Mouse (Mus musculus) gastrocnemius, postnatal 14 days (tissue): ENCODE data around the gene Sf3a3. TPM values are rescaled to one million over a fixed set of nuclear protein-coding genes. Genes with fewer than 3 reads are reported as not detected.

ENCODE experiments used
- DNase-seq: peaks from one replicate; pipeline ENCODE4 v3.0.0; 2021; ENCODE audit warnings: mixed read lengths
- intact Hi-C: fragments of 180-260 bp; cut with DNase I; formaldehyde crosslinking; loops from one replicate; pipeline ENCODE4 v1.15.1; 2025; ENCODE audit warnings: low total_unique reads
- long read RNA-seq, 2 experiments: library from polyadenylated mRNA; stranded (forward); transcript quantifications; one replicate each; pipeline ENCODE4 v2.0.0; 2021
- total RNA-seq, 2 experiments: library from RNA; stranded (reverse); gene quantifications; 2 replicates each; pipeline ENCODE4 v1.2.3; 2021

Gene Sf3a3
- 10 to 100 TPM; 14.7 to 17.4 TPM for total RNA-seq
- long read RNA-seq, experiment 1, transcript Sf3a3-201 (17 exons, 1,820 nt) = major isoform, 10 of 11 reads
- long read RNA-seq, experiment 1, partial matches to known transcripts = 1 of 11 reads
- long read RNA-seq, experiment 1, other reads (novel, unspliced or antisense) = 0 of 11 reads
- long read RNA-seq, experiment 2, transcript Sf3a3-201 (17 exons, 1,820 nt) = major isoform, 18 of 22 reads
- long read RNA-seq, experiment 2, partial matches to known transcripts = 3 of 22 reads
- long read RNA-seq, experiment 2, other reads (novel, unspliced or antisense) = 1 of 22 reads

GRCm38 (mm10) chr4:124714545-124715481, at the start of gene Sf3a3:
Gene Sf3a3 (plus strand): TSS chr4:124714776.
- DNase-seq = peak; percentile 93
- intact Hi-C loops = loop anchor here (10.0 kb wide), 1 partner anchor 130 kb away; no protein-coding TSS in a partner anchor

GRCm38 (mm10) chr4:124667476-124668033, 47.0 kb upstream of the Sf3a3 start:
- no peak for DNase-seq
- intact Hi-C loops = loop anchor here (10.0 kb wide), 1 partner anchor 713 kb away; no protein-coding TSS in a partner anchor

- intact Hi-C loops = loop anchor here (10.0 kb wide), 1 partner anchor 713 kb away; no protein-coding TSS in a partner anchor
Observed at GRCm38 (mm10) chr4:124668078-124668477, 46.5 kb upstream of the Sf3a3 start.

GRCm38 (mm10) chr4:124670232-124670631, 44.3 kb upstream of the Sf3a3 start:
- intact Hi-C loops = loop anchor here (5.0 kb wide), 2 partner anchors 443 to 528 kb away; no protein-coding TSS in a partner anchor
- no peak for DNase-seq

More at GRCm38 (mm10) chr4:124668078-124668477, 46.5 kb upstream of the Sf3a3 start:
- DNase-seq = no peak

GRCm38 (mm10) chr4:124671583-124671982, 43.0 kb upstream of the Sf3a3 start:
- intact Hi-C loops = loop anchor here (5.0 kb wide), 2 partner anchors 444 to 529 kb away; no protein-coding TSS in a partner anchor
- no peak for DNase-seq

- intact Hi-C loops = loop anchor here (5.0 kb wide), 2 partner anchors 445 to 530 kb away; no protein-coding TSS in a partner anchor
- DNase-seq = no peak
Observed at GRCm38 (mm10) chr4:124672347-124673320, 41.9 kb upstream of the Sf3a3 start.

GRCm38 (mm10) chr4:124674334-124675032, 40.1 kb upstream of the Sf3a3 start:
- intact Hi-C loops = loop anchor here (5.0 kb wide), 2 partner anchors 447 to 532 kb away; no protein-coding TSS in a partner anchor
- DNase-seq = no peak

GRCm38 (mm10) chr4:124675037-124675436, 39.5 kb upstream of the Sf3a3 start:
- intact Hi-C loops = no loop called here
- peak; percentile 53 for DNase-seq

GRCm38 (mm10) chr4:124675958-124676357, 38.6 kb upstream of the Sf3a3 start:
- intact Hi-C loops = no loop called here
- DNase-seq = no peak

GRCm38 (mm10) chr4:124682270-124682669, 32.3 kb upstream of the Sf3a3 start:
- DNase-seq = no peak
- intact Hi-C loops = no loop called here

GRCm38 (mm10) chr4:124683474-124683873, 31.1 kb upstream of the Sf3a3 start:
- intact Hi-C loops = no loop called here
- DNase-seq = no peak

GRCm38 (mm10) chr4:124685004-124685403, 29.6 kb upstream of the Sf3a3 start:
- no peak for DNase-seq
- intact Hi-C loops = no loop called here

- intact Hi-C loops = no loop called here
Observed at GRCm38 (mm10) chr4:124685453-124685852, 29.1 kb upstream of the Sf3a3 start.

GRCm38 (mm10) chr4:124685897-124686402, 28.6 kb upstream of the Sf3a3 start:
- DNase-seq = no peak
- intact Hi-C loops = no loop called here

More at GRCm38 (mm10) chr4:124685453-124685852, 29.1 kb upstream of the Sf3a3 start:
- DNase-seq = no peak

GRCm38 (mm10) chr4:124691455-124691854, 23.1 kb upstream of the Sf3a3 start:
- intact Hi-C loops = no loop called here
- no peak for DNase-seq

- DNase-seq = no peak
- intact Hi-C loops = no loop called here
Observed at GRCm38 (mm10) chr4:124692416-124692861, 22.1 kb upstream of the Sf3a3 start.

GRCm38 (mm10) chr4:124693135-124693894, 21.3 kb upstream of the Sf3a3 start, which contains the start of gene Utp11:
Gene Utp11 (minus strand): TSS chr4:124693600.
- intact Hi-C loops = no loop called here
- DNase-seq = peak; percentile 85
